ENCODE assay signal across 8 mouse cellular contexts in genomic region chr3:21564211-21564781, GRCm38 (mm10).
DNase-seq lines count a peak whose midpoint lies in the region; ATAC-seq and TF ChIP-seq lines count a peak whose summit lies in the region.

No protein-coding gene starts in this region.

- WGBS in lung, postnatal 0 days: 22% methylated on average over 3 of the region's 3 CpGs

- H3K4me2 ChIP-seq in lung, postnatal 0 days (replicated peaks; ENCODE audit: low read depth, low read length): peak overlapping the region; percentile 17; the same call in 1 of the 2 replicates

- H3K27ac ChIP-seq in layer of hippocampus, adult 2 months: peak overlapping the region; percentile 79
- peak overlapping the region; percentile 59 for H3K27ac ChIP-seq in lung, postnatal 0 days (ENCODE audit: low read length)

- H3K9me3 ChIP-seq in lung, postnatal 0 days (ENCODE audit: low read length): no peaks in the 10 kb centered on the region

- H3K4me1 ChIP-seq in lung, postnatal 0 days (ENCODE audit: insufficient read depth, low read depth, low read length): peaks cover 5% of the 10 kb centered on the region; the same call in 1 of the 2 replicates

- H3K9ac ChIP-seq in lung, postnatal 0 days (replicated peaks; ENCODE audit: low read depth): no peak overlapping the region

- no peak overlapping the region for H3K4me3 ChIP-seq in layer of hippocampus, adult 2 months
- H3K4me3 ChIP-seq in lung, postnatal 0 days (ENCODE audit: low read depth, low read length): no peak overlapping the region

- peak; percentile 66; the same call in 1 of the 2 replicates for TF ChIP-seq EP300 in lung, postnatal 0 days (IDR thresholded peaks at IDR 0.05)

- DNase-seq in 3T3-L1 (ENCODE audit: low read depth, low spot score): peak; percentile 41
- peak; percentile 93 to 95 for DNase-seq in cerebellum, postnatal 10 days
- DNase-seq in frontal cortex, postnatal 10 days (ENCODE audit: low spot score in 2 of 2): peak; percentile 85 to 91
- peak; percentile 81 for DNase-seq in heart, postnatal 4 days
- peak; percentile 62 to 66 for DNase-seq in layer of hippocampus, adult 2 months (ENCODE audit: low spot score in 2 of 2)
- peak; percentile 80 for DNase-seq in lung, postnatal 0 days (ENCODE audit: low spot score)
- DNase-seq in retina, postnatal 1 day: peak; percentile 91
- no peak for DNase-seq in c-Kit-positive CD71-positive TER-119-positive erythroid progenitor cells, embryonic 14.5 days (ENCODE audit: low spot score)

- ATAC-seq in lung, postnatal 0 days: peak; percentile 87

- no peaks in the 10 kb centered on the region for H3K36me3 ChIP-seq in lung, postnatal 0 days (ENCODE audit: insufficient read depth, low read length)

- no peaks in the 10 kb centered on the region for H3K27me3 ChIP-seq in lung, postnatal 0 days (replicated peaks; ENCODE audit: insufficient read depth, low read length)

- TF ChIP-seq CTCF in layer of hippocampus, adult 2 months (conservative IDR thresholded peaks at IDR 0.05): no peak
- TF ChIP-seq CTCF in lung, postnatal 0 days (IDR thresholded peaks at IDR 0.05): no peak
